Mouse (Mus musculus) testis, adult 2 months (tissue): ENCODE data around the gene Plcg2.

Experiments used
- CTCF ChIP-seq: fragments of 200-500 bp; IDR thresholded peaks from 2 replicates; pipeline ENCODE4 v1.5.1; 2012; ENCODE audit warnings: low read depth, mild to moderate bottlenecking, inconsistent platforms, low read length, moderate library complexity; ENCODE audit not compliant: control insufficient read depth, insufficient read depth, insufficient replicate concordance
- POLR2A ChIP-seq: fragments of 200-500 bp; IDR thresholded peaks from 2 replicates; pipeline ENCODE4 v1.6.1; 2012; ENCODE audit warnings: low read depth, mild to moderate bottlenecking, inconsistent platforms, low read length, moderate library complexity; ENCODE audit not compliant: control insufficient read depth

DNA sequence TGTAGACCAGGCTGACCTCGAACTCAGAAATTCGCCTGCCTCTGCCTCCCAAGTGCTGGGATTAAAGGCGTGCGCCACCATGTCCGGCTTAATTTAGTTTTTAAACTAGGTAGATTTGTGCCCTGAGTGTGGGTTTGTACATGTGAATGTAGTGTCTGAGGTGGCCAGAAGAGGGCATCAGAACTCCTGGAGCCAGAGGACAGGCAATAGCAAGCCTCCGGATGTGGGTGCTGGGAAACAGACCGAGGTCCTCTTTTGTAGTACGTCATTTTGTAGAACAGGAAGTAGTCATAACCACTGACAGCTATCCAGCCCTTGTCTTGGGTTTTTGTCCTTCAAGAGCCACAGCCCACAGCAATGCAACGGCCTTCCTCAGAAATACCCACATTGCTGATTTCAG lies 141.5 kb downstream of the Plcg2 start:
- TF ChIP-seq CTCF (no peak), POLR2A (no peak)
